Mouse (Mus musculus) heart, postnatal 0 days (tissue): ENCODE data around the gene Adprh. TPM values are rescaled to one million over a fixed set of nuclear protein-coding genes. Genes with fewer than 3 reads are reported as not detected.

Source experiments
- ATAC-seq: fragments of 200-750 bp; cut with Nextera tagmentation; 2 replicates; pipeline ENCODE4 v1.8.0; 2017; ENCODE audit warnings: low read depth, moderate number of reproducible peaks, moderate library complexity; ENCODE audit not compliant: insufficient read depth
- DNase-seq: peaks from one replicate; pipeline ENCODE4 v3.0.0-alpha.2; 2016; ENCODE audit warnings: low spot score
- H3K27ac ChIP-seq: fragments of 300-500 bp; sonication (generic); 2 replicates; pipeline ENCODE4 v1.5.1; 2014; ENCODE audit warnings: low read depth, mild to moderate bottlenecking
- H3K27me3 ChIP-seq: fragments of 300-500 bp; sonication (generic); 2 replicates; pipeline ENCODE4 v1.6.1; 2014; ENCODE audit warnings: low read length, mixed read lengths; ENCODE audit not compliant: control insufficient read depth, insufficient read depth
- H3K36me3 ChIP-seq: fragments of 300-500 bp; sonication (generic); replicated peaks from 2 replicates; pipeline ENCODE4 v1.6.1; 2014; ENCODE audit warnings: low read length, mixed read lengths; ENCODE audit not compliant: control insufficient read depth, insufficient read depth
- H3K4me1 ChIP-seq: fragments of 300-500 bp; sonication (generic); 2 replicates; pipeline ENCODE4 v1.6.1; 2014; ENCODE audit warnings: antibody characterized with exemption; ENCODE audit not compliant: control insufficient read depth, insufficient read depth
- H3K4me2 ChIP-seq: fragments of 300-500 bp; sonication (generic); 2 replicates; pipeline ENCODE4 v1.6.1; 2014; ENCODE audit warnings: low read depth, mild to moderate bottlenecking, low read length, moderate library complexity
- H3K4me3 ChIP-seq: fragments of 300-500 bp; sonication (generic); 2 replicates; pipeline ENCODE4 v1.5.1; 2014; ENCODE audit warnings: low read depth, low read length
- H3K9ac ChIP-seq: fragments of 300-500 bp; sonication (generic); replicated peaks from 2 replicates; pipeline ENCODE4 v1.6.1; 2014; ENCODE audit warnings: low read depth, low read length, mixed read lengths
- H3K9me3 ChIP-seq: fragments of 300-500 bp; sonication (generic); replicated peaks from 2 replicates; pipeline ENCODE4 v1.6.1; 2016; ENCODE audit warnings: low read length; ENCODE audit not compliant: control insufficient read depth
- CTCF ChIP-seq: IDR thresholded peaks from 2 replicates; pipeline ENCODE4 v1.5.1; 2016; ENCODE audit warnings: antibody characterized with exemption, control low read depth, low read depth
- EP300 ChIP-seq: IDR thresholded peaks from 2 replicates; pipeline ENCODE4 v1.6.1; 2016; ENCODE audit warnings: antibody characterized with exemption, low read depth
- WGBS: fragments of 180-500 bp; shearing (Covaris S2); extraction: QIAGEN DNeasy Blood & Tissue Kit; methylation state at CpG from one replicate; pipeline ENCODE4 v1.1.7; 2014; 5-methylcytosine and 5-hydroxymethylcytosine counted together
- polyA plus RNA-seq: library from polyadenylated mRNA; unstranded; fragments of >200 nt; fragmentation: Nextera tagmentation; extraction: Ambion mirVana; gene quantifications from 2 replicates; pipeline ENCODE4 v1.2.1, GENCODE M21; 2015
- total RNA-seq: library from RNA; depleted of rRNA; stranded (reverse); fragments of >200 nt; gene quantifications from 2 replicates; pipeline ENCODE4 v1.2.3, GENCODE M21; 2014; ENCODE audit warnings: low replicate concordance

Gene Adprh
- total and polyA plus RNA-seq, 2 experiments from 2014 or later: 30.9 to 69.5 TPM

DNA sequence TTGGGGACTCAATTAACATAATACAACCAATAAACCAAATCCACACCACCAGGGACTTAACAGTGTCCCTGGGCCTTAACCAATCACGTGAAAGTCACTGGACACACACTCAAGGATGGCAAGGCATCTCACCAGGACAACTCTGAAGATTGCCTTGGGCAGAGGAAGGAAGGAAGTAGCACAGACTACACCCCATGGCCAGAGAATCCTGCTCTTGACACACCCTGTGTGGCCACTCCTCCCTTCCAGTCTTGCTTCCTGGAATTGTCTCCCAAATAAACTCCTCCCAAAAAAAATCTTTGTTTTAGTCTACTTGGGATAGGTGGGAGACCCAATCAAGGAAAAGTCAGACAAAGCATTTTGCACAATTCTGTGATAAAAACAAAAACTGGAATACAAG, 7.5 kb downstream of the Adprh start:
- TF ChIP-seq EP300: no peak
- TF ChIP-seq CTCF: no peak
- no peak overlapping the region for H3K4me3 ChIP-seq
- 85% methylated on average over 1 of the region's 1 CpGs for WGBS
- no peaks in the 10 kb centered on the region for H3K4me1 ChIP-seq
- H3K4me2 ChIP-seq: no peak overlapping the region
- DNase-seq (no peak), ATAC-seq (no peak)
- no peaks in the 10 kb centered on the region for H3K27me3 ChIP-seq
- H3K9ac ChIP-seq: no peak overlapping the region
- no peak overlapping the region for H3K27ac ChIP-seq
- H3K36me3 ChIP-seq: peaks cover 48% of the 10 kb centered on the region
- no peaks in the 10 kb centered on the region for H3K9me3 ChIP-seq

DNA sequence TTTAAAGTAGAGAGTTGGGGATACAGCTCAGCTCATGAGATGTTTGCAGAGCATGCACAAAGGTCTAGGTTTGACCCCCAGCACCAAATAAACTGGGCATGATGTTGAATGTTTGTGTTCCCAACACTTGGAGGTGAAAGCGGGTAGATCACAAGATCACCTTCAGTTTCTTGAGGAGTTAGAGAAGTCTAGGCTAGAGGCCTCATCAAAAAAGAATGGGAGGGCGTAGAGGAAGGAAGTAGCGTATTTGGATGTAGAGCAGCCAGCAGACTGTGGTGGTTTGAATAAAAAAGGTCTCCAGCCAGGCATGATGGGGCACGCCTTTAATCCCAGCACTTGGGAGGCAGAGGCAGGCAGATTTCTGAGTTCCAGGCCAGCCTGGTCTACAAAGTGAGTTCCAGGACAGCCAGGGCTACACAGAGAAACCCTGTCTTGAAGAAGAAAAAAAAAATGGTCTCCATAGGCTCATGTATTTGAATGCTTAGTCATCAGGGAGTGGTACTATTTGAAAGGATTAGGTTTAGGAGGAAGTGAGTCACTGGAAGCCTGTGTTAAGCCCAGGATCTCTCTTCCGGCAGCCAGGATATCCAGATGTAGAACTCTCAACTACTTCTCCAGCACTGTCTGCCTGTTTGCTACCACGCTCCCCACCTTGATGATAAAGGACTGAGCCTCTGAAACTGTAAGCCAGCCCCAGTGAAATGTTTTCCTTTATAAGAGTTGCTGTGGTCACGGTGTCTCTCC, 8.6 kb downstream of the Adprh start:
- ATAC-seq (no peak), DNase-seq (no peak)
- WGBS: 94% methylated on average over 7 of the region's 7 CpGs
- no peak overlapping the region for H3K27ac ChIP-seq
- no peaks in the 10 kb centered on the region for H3K27me3 ChIP-seq
- H3K4me1 ChIP-seq: no peaks in the 10 kb centered on the region
- no peak overlapping the region for H3K9ac ChIP-seq
- H3K4me3 ChIP-seq: no peak overlapping the region
- H3K36me3 ChIP-seq: peaks cover 39% of the 10 kb centered on the region
- no peak for TF ChIP-seq CTCF
- TF ChIP-seq EP300: no peak
- no peak overlapping the region for H3K4me2 ChIP-seq
- no peaks in the 10 kb centered on the region for H3K9me3 ChIP-seq

DNA sequence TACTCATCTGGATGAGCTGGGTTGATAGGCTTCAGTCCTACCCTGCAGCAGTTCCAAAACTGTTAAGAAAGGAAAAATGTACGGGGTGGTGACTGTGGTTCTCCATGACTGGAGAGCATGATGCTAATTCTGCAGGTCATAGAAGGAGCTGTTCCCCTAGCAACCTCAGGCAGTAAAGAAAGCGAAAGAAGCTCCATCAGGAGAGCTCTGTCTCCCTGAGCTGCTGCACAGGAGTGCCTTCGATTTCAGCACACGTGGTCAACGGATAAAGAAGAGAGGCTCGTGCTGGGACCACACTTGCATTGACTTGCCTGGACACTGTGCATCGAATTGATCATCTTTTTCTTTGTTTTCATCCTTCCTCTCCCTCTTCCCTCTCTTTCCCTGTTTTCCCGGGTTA, 10.3 kb downstream of the Adprh start:
- 82% methylated on average over 8 of the region's 8 CpGs for WGBS
- H3K27ac ChIP-seq: no peak overlapping the region
- H3K4me3 ChIP-seq: no peak overlapping the region
- no peaks in the 10 kb centered on the region for H3K4me1 ChIP-seq
- TF ChIP-seq EP300: no peak
- TF ChIP-seq CTCF: no peak
- no peak overlapping the region for H3K9ac ChIP-seq
- peaks cover 28% of the 10 kb centered on the region for H3K36me3 ChIP-seq
- ATAC-seq: no peak
- no peaks in the 10 kb centered on the region for H3K9me3 ChIP-seq
- DNase-seq: no peak
- H3K27me3 ChIP-seq: no peaks in the 10 kb centered on the region
- H3K4me2 ChIP-seq: no peak overlapping the region

DNA sequence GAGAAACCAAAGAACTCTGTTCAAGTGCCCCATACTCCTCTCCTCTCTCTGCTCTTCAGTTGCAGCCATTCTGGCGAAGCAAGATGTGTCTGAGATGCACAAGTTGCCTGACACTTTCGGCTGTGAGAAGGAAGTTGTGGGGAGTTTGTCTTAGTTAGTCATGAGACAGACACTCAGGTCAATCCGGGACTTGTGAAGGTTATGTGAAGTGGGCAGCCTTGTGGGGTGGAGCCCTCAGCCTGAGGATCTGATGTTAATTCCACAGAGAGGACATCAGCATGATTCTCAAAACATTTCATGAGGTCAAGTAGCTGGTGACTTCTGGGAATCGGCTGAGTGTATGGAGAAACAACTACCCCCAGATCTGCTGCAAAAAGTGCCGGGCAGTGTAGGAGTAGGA, 10.9 kb downstream of the Adprh start:
- no peak overlapping the region for H3K27ac ChIP-seq
- H3K36me3 ChIP-seq: peaks cover 22% of the 10 kb centered on the region
- 75% methylated on average over 5 of the region's 5 CpGs for WGBS
- TF ChIP-seq EP300 (no peak), CTCF (no peak)
- no peak for DNase-seq
- no peak overlapping the region for H3K9ac ChIP-seq
- no peak overlapping the region for H3K4me2 ChIP-seq
- H3K9me3 ChIP-seq: no peaks in the 10 kb centered on the region
- no peak for ATAC-seq
- H3K27me3 ChIP-seq: no peaks in the 10 kb centered on the region
- no peaks in the 10 kb centered on the region for H3K4me1 ChIP-seq
- H3K4me3 ChIP-seq: no peak overlapping the region

DNA sequence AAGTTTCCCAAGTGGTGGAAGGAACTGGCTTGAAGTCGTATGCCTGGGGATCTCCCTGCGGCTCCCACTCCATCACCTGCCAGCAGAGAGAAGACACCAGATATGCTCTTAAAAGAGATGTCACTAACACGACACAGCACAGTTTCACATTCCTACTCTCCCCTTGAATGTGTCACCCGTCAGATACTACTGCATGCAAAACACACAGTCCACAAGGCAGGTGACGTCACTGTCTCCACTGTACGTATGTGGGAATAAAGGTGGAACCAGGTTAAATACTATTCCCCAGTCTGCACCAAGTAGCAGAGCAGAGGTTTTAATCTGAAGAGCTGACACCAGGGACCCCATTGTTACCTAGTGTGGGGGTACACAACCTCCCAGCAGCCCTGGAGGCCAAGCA, 12.1 kb downstream of the Adprh start:
- no peaks in the 10 kb centered on the region for H3K9me3 ChIP-seq
- 49% methylated on average over 6 of the region's 6 CpGs for WGBS
- no peaks in the 10 kb centered on the region for H3K4me1 ChIP-seq
- no peak overlapping the region for H3K9ac ChIP-seq
- H3K4me3 ChIP-seq: no peak overlapping the region
- H3K4me2 ChIP-seq: no peak overlapping the region
- no peaks in the 10 kb centered on the region for H3K27me3 ChIP-seq
- no peak for TF ChIP-seq EP300
- no peak for TF ChIP-seq CTCF
- DNase-seq: no peak
- ATAC-seq: no peak
- no peak overlapping the region for H3K27ac ChIP-seq
- H3K36me3 ChIP-seq: peaks cover 10% of the 10 kb centered on the region

DNA sequence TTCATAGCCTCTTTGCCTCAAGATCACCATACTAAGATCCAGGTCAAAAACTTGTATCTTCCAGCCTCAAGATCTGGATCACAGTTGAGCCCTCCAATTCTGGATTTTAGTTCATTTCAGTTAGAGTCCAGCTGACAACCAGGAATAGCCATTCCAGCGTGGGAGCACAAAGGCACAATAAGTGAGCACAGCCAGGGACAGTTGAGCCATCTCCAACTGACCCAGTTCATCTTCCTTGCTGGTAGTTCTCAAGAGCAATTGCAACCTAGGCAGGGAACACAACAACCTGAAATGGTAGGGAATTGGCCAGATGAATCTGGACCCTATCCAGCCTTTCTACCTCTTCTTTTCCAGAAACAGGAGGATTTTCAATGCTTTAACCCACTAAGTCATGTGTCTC, 13.3 kb downstream of the Adprh start:
- no peak for ATAC-seq
- TF ChIP-seq EP300 (no peak), CTCF (no peak)
- Histone ChIP-seq H3K4me3 (no peak overlapping the region), H3K9ac (no peak overlapping the region), H3K36me3 (no peaks in the 10 kb centered on the region), H3K9me3 (no peaks in the 10 kb centered on the region), H3K4me2 (no peak overlapping the region), H3K27ac (no peak overlapping the region), H3K27me3 (no peaks in the 10 kb centered on the region), H3K4me1 (no peaks in the 10 kb centered on the region)
- no peak for DNase-seq
- WGBS: 92% methylated on average over 1 of the region's 1 CpGs
